Mouse (Mus musculus): Measurements from ENCODE around the gene Uqcc1.
"Not testable (repeated sequence)": the region's sequence is repeated elsewhere in the genome, so short reads cannot be mapped to it uniquely, and the experiment has no call there.

Uqcc1 gene

GRCm38 (mm10) chr2:155862573-155863300 lies 67.4 kb downstream of the Uqcc1 start:
- no peak for DNase-seq (ENCODE audit: low read depth in 1 of 2, low spot score in 2 of 2)

- DNase-seq (ENCODE audit: low read depth in 1 of 2, low spot score in 2 of 2), result no peak
These were observed 68.5 kb downstream of the Uqcc1 start for GRCm38 (mm10) chr2:155861581-155861980.

- DNase-seq (ENCODE audit: low read depth in 1 of 2, low spot score in 2 of 2), result no peak
These were observed 70.0 kb downstream of the Uqcc1 start for GRCm38 (mm10) chr2:155860102-155860501.

- DNase-seq (ENCODE audit: low read depth in 1 of 2, low spot score in 2 of 2), result no peak
These were observed 77.6 kb downstream of the Uqcc1 start for GRCm38 (mm10) chr2:155852536-155852935.

- DNase-seq (ENCODE audit: low read depth in 1 of 2, low spot score in 2 of 2), result no peak
These were observed 80.0 kb downstream of the Uqcc1 start for GRCm38 (mm10) chr2:155850120-155850519.

- DNase-seq (ENCODE audit: low read depth in 1 of 2, low spot score in 2 of 2), result no peak
These were observed 80.6 kb downstream of the Uqcc1 start for GRCm38 (mm10) chr2:155849464-155849863.

- DNase-seq (ENCODE audit: low read depth in 1 of 2, low spot score in 2 of 2), result peak; percentile 18 to 57
These were observed 81.8 kb downstream of the Uqcc1 start for GRCm38 (mm10) chr2:155848291-155848690.

GRCm38 (mm10) chr2:155846930-155847329 lies 83.2 kb downstream of the Uqcc1 start:
- no peak for DNase-seq (ENCODE audit: low read depth in 1 of 2, low spot score in 2 of 2)

- no peak for DNase-seq (ENCODE audit: low read depth in 1 of 2, low spot score in 2 of 2)
These were observed 91.1 kb downstream of the Uqcc1 start for GRCm38 (mm10) chr2:155838961-155839360.

- DNase-seq (ENCODE audit: low read depth in 1 of 2, low spot score in 2 of 2), result no peak
These were observed 92.1 kb downstream of the Uqcc1 start for GRCm38 (mm10) chr2:155837961-155838360.

GRCm38 (mm10) chr2:155834732-155835131 lies 95.4 kb downstream of the Uqcc1 start, which contains the start of gene Fam83c:
TSS of gene Fam83c (minus strand) at chr2:155834854.
- no peak for DNase-seq (ENCODE audit: low read depth in 1 of 2, low spot score in 2 of 2)

- DNase-seq (ENCODE audit: low read depth in 1 of 2, low spot score in 2 of 2), result not testable (repeated sequence)
These were observed 98.0 kb downstream of the Uqcc1 start for GRCm38 (mm10) chr2:155832087-155832486.

- DNase-seq (ENCODE audit: low read depth in 1 of 2, low spot score in 2 of 2), result no peak
These were observed 98.8 kb downstream of the Uqcc1 start for GRCm38 (mm10) chr2:155831302-155831701.

- DNase-seq (ENCODE audit: low read depth in 1 of 2, low spot score in 2 of 2), result no peak
These were observed 99.3 kb downstream of the Uqcc1 start for GRCm38 (mm10) chr2:155830841-155831240.

GRCm38 (mm10) chr2:155826630-155827424 lies 103.3 kb downstream of the Uqcc1 start, which contains the start of gene Eif6:
TSS of gene Eif6 (minus strand) at chr2:155826925.
- DNase-seq (ENCODE audit: low read depth in 1 of 2, low spot score in 2 of 2), result peak; percentile 53 to 67

GRCm38 (mm10) chr2:155825904-155826629 lies 104.0 kb downstream of the Uqcc1 start:
- DNase-seq (ENCODE audit: low read depth in 1 of 2, low spot score in 2 of 2), result peak in 1 of 2 experiments; percentile 27

GRCm38 (mm10) chr2:155823722-155824121 lies 106.4 kb downstream of the Uqcc1 start:
- no peak for DNase-seq (ENCODE audit: low read depth in 1 of 2, low spot score in 2 of 2)

- DNase-seq (ENCODE audit: low read depth in 1 of 2, low spot score in 2 of 2), result no peak
These were observed 109.3 kb downstream of the Uqcc1 start for GRCm38 (mm10) chr2:155820779-155821178.

- no peak for DNase-seq (ENCODE audit: low read depth in 1 of 2, low spot score in 2 of 2)
These were observed 110.5 kb downstream of the Uqcc1 start for GRCm38 (mm10) chr2:155819449-155820251.

- DNase-seq (ENCODE audit: low read depth in 1 of 2, low spot score in 2 of 2), result no peak
These were observed 110.9 kb downstream of the Uqcc1 start, which contains the start of gene BC029722 for GRCm38 (mm10) chr2:155819392-155819448. TSS of gene BC029722 (minus strand) at chr2:155819426.
